Mouse (Mus musculus) naive thymus-derived CD4-positive, alpha-beta T cell, adult 2 months (primary cell): ENCODE data around the gene Elmo1.

Experiments used
- DNase-seq: peaks from one replicate; pipeline ENCODE4 v3.0.0-alpha.2; 2011; ENCODE audit warnings: low read depth

Gene Elmo1

DNA sequence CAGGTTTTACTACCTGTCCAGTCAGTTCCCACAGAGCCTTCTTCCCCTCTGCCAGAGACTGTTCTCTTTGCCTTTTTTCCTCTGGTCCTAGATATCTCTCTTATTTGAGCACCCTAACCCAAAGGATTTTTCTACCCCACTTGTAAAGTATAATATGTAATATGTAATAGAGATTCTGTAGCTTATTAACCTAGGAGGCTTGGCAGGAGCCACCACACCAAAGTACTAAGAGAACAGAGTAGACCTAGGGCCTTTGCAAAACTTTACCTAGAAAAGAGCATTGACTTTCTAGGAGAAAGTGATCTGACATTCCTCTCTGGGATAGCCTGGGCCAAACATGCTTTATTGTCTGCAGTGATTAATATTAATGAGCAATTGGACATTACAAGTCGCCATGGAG lies 433.3 kb downstream of the Elmo1 start:
- no peak for DNase-seq

DNA sequence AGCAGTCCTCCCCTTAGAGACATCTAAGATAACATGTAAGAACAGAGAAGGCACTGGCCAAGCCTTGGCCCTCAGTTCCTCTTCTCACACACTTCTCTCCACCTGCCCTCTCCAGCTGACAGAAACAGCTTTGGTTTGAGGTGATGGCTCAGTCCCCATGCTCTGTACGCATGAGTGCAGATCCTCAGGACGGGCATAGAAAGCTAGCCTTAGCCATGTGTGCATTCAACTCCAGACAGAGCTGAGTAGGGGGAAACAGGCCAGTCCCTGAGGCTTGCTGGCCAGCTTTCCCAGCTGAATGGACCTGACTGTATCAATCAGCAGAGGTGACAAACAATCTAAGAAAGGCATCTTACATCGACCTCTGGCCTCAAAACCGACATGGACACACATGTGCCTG lies 435.4 kb downstream of the Elmo1 start:
- DNase-seq, result no peak

DNA sequence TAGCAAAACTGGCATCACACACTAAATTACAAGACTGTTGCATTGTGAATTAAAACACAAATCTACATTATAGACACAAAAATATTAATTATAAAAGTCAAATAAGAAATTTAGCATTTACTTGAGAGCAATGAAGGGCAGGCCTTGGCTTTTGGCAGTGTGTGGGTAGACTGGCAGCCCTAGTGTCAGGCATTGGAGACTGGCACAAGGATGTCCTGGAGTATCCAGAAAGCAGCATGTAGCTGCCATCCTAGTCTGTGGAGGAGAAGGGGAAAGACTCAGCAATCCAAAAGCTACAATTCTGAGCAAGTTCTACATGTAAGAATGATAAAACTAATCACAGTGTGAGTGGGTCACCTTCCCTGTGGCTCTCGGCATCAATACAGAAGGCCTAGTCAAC lies 446.7 kb downstream of the Elmo1 start:
- DNase-seq, result no peak

DNA sequence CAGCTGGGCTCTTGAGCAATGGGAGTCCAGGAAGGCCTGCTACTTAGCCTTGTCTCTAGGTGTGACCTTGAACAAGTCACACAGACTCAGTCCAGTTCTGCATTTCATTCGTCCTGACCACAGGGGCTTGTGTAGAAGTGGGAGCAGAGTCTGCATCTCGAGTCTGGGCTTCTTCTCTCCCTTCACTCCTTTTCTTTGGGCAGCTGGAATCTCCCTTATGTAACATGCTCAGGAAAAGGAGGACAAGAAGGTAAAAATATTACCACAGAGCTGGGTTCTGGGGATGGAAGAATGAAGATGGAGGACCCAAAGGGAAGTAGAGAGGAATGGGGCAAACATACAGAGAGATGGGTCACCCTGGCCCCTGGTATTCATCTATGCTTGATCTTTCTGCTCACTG lies 447.1 kb downstream of the Elmo1 start:
- DNase-seq, result no peak

DNA sequence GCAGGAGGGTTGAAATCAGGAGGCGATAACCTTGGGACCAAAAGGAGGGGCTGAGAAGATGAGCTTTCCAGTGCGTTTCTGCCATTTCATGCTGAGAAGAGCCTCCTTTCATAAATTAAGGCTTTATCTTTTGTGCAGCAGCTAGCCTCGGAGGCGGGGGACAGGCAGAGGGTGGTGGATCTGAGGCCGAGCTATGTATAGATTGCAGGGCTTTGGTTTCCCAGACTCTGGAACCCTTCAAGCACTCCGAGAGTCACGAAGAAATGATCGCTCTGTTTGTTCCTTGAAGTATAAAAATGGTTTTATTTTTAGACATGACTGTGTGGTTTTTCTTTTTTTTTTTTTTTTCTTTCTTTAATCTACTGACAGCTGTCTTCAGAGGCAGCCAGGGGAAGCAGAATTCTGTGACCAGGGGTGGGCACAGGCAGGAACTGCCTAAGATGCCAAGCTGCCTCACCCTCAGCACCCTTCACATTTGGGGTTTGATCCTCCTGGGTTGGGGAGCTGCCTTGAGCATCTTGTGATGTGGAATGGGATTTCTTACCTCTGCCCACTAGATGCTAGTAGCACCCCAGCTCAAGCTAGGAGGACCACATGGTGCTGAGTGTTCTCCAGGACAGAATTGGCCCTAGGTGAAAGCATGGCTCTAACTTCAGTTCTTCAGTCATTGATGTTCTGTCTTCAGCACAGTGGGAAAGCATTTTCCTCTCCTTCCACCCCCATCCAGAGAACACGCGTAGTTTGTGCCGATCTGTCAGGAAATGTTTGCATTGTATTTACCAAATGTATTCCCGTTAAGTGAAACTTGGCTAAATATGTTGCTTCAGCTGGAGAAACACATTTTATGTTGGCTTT lies 448.0 kb downstream of the Elmo1 start:
- DNase-seq, result no peak

DNA sequence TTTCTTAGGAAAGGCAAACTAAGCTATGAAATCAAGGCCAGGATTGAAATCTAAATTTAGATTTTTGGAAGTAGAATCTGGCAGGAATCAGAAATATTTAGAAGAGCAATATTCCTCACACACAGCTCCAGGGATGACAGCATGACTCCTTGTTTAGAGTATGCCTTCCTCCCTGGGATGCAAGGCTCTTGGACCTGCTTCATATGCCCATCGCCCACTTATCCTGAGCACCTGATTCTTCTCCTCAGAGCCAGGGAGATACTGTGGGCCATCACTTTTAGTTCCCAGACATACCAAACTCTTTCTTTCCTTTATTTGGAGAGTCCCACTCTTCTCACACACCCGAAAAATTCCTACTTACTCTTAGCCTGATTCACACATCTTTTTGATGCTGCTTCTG lies 449.2 kb downstream of the Elmo1 start:
- DNase-seq, result no peak

DNA sequence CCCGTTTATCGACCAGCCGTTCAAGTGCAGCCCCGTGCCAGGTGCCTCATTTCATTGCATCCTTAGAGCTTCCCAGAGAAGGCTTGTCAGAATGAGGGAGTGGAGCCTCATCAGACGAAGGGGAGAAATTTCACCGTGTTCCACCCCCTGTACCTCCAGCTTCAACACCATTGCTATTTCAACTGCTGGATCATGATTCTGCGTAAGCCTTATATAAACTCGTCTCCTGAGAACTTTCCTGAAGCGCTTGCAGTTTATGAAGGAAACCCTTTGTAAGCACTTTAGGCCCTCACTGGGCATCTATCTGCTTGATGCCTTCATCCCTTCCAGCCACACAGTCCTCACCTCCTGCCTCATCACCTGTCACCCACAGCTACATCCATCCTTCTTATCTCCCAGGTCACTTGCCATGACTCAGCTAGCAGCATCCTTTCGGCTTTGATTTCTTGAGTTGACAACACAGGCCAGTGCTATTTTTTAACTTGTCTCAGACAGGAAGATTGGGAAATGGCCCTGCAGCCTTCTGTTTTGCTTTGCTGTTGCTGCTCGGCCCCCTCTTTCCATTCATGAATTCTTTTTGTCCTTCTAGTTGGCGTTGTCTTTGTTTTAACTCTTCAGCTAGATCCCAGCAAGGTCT lies 456.3 kb downstream of the Elmo1 start:
- no peak for DNase-seq

DNA sequence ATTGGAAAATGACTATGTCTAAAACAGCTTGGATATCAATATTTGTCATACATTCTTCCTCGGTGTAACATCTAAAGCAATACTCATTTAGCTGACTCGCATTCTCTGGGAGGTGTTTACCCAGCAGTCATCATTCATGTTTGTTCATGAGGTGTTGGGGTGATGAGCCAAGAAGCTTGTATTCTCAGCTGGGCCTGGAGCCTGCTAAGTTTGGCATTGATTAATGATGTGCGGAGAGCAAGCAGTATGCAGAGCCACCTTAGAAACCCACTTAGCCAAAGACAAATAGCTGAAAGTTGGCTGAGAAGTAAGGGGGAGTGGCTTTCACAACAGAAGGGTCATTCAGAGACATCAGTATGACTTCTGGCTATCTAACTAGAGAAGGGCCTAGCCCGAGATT lies 459.6 kb downstream of the Elmo1 start:
- DNase-seq, result no peak

DNA sequence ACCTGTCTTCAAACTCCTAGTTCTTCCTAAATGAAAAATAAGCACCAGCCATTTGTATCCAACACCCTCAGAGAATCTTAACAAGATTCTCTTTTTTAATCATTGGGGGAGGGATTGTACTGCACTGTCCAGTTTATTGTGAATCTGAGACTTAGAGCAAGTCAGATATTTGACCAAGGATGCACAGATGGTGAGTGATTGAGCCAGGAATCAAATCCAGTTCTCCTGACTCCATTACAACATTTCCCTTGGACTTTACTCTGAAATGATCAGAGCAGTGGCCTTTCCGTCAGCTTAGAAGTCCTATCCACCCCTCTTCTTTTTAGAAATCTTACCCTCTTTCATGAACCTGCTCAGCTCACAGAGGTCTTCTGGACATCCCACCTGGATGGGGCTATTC lies 461.2 kb downstream of the Elmo1 start:
- no peak for DNase-seq

DNA sequence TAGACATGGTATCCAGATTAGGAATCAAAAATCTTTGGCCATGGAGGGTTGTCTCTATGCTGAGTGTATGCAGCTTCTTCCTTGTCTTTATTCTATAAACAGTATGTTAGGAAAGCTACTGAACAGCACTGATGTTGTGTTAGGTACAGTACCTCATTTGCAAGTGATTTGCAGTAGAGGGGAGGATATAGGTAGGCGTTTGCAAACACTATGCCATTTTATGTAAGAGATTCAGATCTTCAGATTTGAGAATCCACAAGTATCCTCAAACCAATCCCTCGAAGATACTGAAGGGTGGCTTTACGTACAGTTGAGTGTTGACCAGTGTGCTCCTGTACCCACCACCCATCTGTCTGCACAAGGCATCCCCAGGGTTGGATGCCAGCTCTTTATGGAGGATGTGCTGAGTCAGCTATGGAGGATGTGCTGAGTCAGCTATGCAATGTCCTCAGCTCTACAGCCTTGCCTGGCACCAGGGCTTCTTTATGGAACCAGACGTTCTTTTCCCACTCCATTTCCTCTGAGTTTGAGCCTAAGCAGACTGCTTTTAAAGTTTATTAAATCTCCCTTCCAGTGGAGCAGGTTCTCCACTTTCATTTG lies 465.6 kb downstream of the Elmo1 start:
- no peak for DNase-seq

DNA sequence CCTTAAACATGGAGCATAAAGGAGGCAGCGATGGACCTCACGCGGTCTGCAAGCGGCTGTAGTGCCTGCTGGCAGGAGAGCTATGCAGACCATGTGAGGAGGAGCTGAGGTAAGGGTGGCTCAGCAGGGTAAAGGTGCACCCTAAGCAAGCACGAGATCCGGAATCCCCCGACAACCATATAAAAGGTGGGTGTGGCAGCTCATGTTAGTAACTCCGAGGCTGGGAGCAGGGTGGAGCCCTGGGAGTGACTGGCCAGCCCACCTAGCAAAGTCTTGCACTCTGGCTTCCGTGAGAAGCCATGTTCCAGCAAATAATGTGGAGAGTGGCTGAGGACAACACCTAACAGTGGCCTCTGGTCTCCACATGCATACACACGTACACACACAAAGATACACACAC lies 466.3 kb downstream of the Elmo1 start:
- no peak for DNase-seq

DNA sequence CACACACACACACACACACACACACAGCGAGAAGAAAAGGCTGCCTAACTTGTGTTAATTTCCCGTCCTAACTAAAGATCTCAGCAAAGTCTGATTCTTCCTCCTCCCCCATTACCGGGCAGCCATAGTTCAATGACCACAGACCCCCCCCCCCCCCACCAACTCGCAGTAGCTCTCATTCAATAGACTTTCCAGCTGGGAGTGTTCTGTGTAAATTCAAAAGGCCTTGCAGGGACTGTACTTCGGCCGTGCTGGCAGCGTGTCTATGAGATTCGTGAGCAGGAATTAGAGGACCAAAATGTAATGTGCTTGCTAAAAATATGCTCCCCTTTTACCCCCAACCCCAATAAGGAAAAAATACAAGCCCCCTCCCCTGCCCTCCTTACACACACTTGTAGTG lies 466.8 kb downstream of the Elmo1 start:
- DNase-seq, result no peak

DNA sequence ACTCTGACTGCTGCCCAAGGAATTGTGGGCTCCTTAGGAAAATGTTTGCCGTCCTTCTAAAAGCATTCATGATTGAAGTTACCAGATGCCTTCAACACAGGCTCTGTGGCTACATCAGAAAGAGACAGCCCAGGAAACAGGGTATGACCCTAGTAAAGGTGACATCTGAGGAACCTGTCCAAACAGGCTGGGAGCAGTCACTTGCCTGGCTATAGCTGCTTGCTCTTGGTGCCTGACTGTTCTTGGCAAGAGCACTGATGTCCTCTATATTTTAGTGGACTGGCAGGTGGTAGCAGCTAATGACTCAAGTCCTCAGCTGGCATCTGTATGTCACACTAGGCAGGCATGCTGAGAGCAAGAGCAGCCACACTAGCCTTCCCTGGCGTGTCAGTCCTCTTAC lies 468.0 kb downstream of the Elmo1 start:
- DNase-seq, result no peak

DNA sequence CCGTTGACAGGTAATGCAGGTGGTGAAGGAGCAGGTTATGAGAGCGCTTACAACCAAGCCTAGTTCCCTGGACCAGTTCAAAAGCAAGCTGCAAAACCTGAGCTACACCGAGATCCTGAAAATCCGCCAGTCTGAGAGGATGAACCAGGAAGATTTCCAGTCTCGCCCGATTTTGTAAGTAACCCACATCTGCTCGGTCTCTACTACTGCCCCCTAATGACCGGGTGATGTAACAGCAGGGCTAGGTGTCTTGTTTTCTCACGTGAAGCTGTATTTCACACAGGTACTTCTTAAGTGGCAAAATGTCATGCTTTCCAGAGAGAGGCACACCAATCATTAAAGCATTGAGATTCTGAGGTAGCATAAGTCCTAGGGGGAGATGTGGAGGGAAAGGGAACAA lies 474.0 kb downstream of the Elmo1 start:
- DNase-seq, result peak; percentile 43

DNA sequence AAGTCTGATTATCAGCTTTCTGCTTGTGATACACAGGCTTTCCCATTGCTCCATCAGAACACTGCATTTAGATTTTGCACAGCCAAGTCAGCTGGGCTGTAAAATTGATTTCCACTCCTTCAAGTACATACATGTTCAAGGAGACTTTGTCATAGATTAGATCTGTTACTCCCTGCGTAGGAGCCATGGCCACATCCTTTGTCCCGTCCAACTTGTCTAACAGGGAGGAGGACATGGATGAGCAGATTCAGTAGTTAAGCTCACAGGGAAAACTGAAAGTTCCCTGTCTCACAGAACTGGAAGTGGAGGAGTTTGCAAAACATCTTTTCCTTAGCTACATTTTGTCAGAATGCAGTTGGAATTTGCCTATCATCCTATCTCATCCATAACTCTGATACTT lies 484.8 kb downstream of the Elmo1 start:
- no peak for DNase-seq

DNA sequence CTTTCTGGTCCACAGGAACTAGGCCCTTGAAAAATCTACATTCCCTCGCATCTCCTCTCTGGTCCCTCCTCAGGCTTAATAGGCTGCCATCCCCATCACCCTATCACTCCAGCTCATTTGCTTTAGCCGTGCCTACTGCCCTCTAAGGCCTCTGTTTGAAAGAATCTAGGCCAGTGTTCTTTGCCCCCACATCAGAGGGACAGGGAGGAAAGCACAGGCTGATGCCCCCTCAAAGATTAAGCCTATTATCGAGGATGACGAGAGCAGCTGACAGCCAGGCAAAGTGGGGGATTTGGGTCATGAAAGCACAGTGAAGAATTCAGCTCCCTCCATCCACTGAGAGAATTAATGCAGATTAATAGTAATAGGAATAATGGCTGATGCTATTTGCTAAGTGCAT lies 495.5 kb downstream of the Elmo1 start:
- DNase-seq, result no peak

DNA sequence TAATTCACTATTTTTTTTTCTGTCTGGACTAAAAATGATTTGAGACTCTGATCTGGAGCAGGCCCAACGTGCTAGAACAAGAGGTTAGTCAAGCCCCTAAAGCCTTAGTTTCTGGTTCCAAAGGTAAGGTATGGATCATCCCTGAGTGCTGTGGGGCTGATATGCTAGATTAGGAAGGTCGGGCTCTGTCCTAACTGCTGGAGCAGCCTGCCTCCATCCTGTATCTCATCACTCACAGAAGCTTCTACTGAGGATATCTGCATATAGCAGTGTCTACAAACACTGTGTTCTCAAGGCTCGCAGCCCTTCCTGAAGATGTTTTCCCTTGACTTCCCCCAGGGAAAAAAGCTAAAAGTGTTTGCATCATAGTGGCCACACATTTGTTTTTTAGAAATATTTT lies 496.1 kb downstream of the Elmo1 start:
- DNase-seq, result no peak

DNA sequence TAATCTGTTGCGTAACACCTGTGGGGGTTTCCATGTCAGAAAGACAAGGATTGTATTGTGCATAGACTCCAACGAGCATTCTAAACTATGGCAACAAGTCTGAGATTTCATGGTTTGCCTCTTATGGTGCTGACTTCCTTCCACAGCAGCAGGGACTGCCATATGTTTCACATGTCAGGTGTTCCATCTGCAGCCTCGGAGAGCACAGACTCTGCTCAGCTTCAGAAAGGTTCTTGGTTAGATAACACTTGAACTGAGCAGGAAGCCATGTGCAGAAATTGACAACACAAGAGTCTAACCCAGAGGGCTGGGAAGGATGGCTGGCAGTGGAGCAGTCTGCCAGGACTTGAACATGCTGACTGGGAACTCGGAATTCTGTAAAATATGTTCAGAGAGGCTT lies 500.6 kb downstream of the Elmo1 start:
- no peak for DNase-seq

DNA sequence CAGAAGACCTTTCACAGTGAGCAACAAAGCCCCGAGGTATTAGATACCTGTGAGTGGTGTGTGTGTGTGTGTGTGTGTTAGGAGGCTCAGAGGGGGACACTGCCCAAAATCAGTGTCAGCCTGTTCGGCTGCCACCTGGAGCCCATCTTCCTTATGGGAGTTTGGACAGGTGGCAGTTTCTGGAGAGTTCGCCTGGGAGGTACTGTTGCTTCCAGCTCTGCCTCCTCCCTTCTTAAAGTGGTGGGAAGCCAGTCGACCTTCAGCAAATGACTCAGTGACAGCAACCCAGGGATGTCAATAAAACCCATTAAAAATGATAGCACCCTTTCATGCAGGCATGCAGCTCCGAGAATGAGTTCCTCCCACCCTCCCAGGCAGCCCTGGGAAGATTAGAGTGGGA lies 506.9 kb downstream of the Elmo1 start:
- no peak for DNase-seq

DNA sequence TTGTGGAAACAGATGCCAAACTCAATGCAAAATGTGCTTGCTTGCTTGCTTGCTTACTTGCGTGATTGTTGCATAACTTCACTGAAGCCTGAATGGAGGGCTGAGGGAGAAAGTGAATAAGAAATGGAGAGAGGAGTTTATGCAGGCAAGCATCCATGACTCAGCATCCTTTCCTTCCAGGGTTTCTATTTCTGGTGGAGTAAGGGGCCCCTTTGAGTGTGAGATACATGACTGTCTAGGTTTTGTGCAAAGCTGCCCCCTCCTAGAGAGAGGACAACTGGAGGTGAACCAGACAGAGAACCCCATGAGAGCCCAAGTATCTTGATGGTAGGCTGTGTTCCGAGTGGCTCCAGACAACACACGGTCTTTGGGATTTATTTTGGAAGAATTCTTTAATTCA lies 508.2 kb downstream of the Elmo1 start:
- DNase-seq, result no peak

DNA sequence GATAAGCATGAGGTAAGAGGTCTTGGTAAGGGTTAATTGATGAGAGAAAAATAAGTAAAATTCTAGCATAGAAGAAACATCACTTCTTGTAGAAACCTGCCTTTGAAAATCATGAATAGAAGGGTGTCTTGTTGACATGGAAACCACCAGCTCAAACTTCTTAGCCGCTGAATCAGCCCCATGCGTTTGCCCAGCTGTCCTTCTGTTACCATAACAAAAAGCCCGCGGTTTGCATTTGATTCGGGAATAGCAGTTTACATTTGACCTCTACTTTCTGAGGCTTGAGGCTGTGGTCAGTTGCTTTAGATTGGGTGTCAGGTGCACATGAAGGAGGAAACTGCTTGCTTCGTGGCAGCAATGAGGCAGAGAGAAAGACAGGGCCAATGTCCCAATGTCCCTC lies 509.9 kb downstream of the Elmo1 start:
- no peak for DNase-seq

DNA sequence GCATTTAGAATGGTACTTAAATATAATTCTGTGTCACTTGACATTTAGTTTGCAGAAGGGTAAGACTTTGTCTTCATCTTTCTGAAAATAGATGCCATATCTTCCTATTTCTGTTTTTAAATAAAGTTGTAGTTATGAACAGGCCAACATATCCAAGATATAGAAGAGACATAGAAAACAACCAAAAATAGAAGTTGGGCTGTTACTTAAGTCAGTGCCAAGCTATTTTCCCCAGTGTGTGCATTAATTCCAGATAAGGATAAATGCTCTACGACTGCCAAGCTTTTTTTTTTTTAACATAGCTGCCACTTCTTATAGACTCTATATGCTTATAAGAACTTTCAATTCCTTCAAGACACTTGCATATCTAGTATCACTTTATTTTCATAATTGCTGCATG lies 511.0 kb downstream of the Elmo1 start:
- no peak for DNase-seq

DNA sequence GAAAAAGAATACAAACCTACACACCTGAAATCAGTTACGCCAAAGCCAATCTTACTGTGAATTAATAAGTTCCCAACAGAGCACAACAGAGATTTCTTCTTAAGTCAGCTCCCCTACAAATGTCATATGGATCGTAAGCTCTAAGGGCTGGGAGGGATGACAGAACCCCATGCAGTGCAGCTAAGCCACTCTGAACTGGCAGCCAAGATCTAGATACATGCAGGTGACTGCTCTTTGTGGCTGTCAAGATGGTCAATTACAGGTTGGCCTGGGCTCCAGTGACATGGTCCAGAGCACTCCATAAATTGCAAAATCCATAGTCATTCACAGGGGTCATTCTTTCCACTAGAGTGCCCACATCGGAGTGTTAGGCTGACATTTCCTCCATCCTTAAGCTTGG lies 516.5 kb downstream of the Elmo1 start:
- DNase-seq, result no peak
